Mouse (Mus musculus): Measurements from ENCODE around the gene Prr18. TPM values are rescaled to one million over a fixed set of nuclear protein-coding genes. Genes with fewer than 3 reads are reported as not detected.

Prr18 gene
- polyA plus RNA-seq, 1 experiment from 2014 or later, result 12.8 TPM

DNA sequence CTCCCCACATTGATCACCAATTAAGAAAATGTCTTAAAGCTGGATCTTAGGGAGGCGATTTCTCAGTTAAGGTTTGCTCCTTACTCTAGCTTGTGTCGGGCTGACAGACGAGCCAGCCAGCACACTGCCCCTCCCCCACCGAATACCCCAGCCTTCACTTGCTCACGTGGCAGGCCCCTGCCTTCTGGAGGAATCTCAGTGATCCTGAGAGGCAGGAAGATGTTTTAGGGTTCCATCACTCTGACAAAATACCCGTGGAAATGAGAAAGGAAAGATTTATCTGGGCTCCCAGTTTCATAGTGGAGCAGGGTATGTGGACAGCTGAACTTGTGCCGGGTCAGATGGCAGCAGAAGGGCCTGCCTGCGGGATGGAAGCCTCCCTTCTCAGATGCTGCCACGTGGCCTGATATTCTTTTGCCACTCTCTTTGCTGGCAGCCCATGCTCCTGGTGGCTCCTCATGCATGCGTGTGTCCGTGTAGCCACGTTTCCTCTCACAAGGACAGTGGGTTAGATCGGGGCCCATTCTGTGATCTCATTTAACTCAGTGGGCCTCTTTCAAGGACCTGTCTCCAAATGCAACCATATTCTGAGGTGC, 33.5 kb downstream of the Prr18 start:
- Histone ChIP-seq H3K27me3 (no peaks in the 10 kb centered on the region), H3K27ac (replicated peaks) (peak overlapping the region; percentile 98), H3K4me1 (peaks cover 76% of the 10 kb centered on the region), H3K36me3 (no peaks in the 10 kb centered on the region), H3K9ac (replicated peaks) (peak overlapping the region; percentile 57; the same call in 1 of the 2 replicates), H3K4me2 (replicated peaks) (no peak overlapping the region), H3K9me3 (no peaks in the 10 kb centered on the region), H3K4me3 (no peak overlapping the region)
- WGBS, result 15% methylated on average over 13 of the region's 13 CpGs
- ATAC-seq (replicated peaks), result no peak

DNA sequence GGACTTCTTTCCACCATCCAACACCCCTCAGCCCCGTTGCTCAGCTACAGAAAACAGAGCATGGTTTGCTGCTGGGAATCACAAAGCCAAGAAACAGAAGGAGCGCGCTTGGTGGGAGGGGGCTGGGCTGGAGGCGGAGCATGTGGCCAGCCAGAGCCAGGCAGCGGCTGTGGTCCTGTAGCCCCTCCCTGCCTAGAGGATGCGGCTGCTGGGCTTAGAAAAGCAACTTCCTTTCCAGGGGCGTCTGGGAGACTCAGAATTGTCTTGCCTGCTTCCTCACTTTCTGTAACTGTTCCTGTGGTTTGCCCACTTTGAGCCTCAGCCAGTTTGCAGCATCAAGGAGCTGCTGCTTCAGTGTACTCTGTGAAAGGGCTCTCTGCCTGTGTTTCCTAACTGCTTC, 34.6 kb downstream of the Prr18 start:
- Histone ChIP-seq H3K9me3 (no peaks in the 10 kb centered on the region), H3K27ac (replicated peaks) (peak overlapping the region; percentile 98), H3K4me2 (replicated peaks) (peak overlapping the region; percentile 55), H3K4me1 (peaks cover 72% of the 10 kb centered on the region), H3K36me3 (no peaks in the 10 kb centered on the region), H3K9ac (replicated peaks) (peak overlapping the region; percentile 57), H3K4me3 (peak overlapping the region; percentile 36), H3K27me3 (no peaks in the 10 kb centered on the region)
- WGBS, result 1% methylated on average over 7 of the region's 7 CpGs
- peak; percentile 83 for ATAC-seq (replicated peaks)

DNA sequence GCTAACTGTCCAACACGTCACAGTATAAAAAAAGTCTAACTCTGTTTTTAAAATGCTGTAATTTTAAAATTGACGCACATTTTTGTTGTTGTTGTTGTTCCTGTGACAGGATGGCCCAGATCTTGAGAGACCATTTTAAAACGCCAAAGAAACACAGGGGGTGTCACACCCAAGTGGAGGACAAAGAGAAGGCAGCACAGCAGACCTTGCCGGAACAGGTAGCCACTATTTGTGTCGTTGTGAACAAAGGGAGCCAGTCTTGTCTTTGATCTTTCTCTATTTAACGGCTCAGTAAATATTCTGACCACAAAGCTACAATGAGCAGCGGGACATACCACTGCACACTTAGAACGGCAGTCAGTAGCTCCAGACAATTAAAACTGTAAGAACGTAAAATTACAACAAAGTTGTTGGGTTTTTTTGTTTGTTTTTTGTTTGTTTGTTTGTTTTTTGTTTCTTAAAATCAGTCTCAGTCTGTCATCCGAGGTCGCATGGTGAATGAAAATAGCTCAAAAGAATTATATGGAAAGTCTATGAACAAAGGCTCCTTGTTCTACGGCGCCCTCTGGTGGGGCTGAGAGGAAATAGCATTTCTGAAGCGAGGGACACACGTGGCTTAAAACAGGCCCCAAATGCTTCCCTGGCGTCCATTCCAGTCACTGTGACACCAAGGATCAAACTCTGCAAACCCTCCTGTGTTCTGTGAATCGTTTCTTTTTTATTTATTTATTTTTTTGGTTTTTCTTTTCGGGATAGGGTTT, 35.2 kb downstream of the Prr18 start:
- peaks cover 69% of the 10 kb centered on the region for H3K4me1 ChIP-seq
- peak; percentile 15; the same call in 1 of the 2 replicates for ATAC-seq (replicated peaks)

DNA sequence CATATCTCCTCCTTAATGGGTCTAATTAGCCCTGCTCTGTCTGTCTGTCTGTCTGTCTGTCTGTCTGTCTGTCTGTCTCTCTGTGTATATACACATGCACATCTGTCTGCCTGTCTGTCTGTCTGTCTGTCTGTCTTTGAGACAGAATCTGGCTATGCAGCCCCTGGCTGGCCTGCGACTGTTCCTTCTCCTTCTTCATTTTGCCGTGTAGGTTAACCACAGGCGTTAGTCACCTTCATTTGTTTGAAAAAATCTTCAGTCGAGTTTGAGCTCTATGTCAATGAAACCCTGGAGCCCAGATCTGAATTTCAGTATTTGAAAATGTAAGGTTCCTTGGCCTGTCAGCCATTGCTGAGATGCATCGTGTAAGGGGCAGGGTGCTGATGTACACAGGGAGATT, 40.0 kb downstream of the Prr18 start:
- WGBS, result 59% methylated on average over 5 of the region's 5 CpGs
- peak overlapping the region; percentile 31; the same call in 1 of the 2 replicates for H3K27ac ChIP-seq (replicated peaks)
- H3K4me1 ChIP-seq, result peaks cover 23% of the 10 kb centered on the region
- ATAC-seq (replicated peaks), result no peak
- H3K36me3 ChIP-seq, result no peaks in the 10 kb centered on the region
- H3K27me3 ChIP-seq, result no peaks in the 10 kb centered on the region
- no peaks in the 10 kb centered on the region for H3K9me3 ChIP-seq
- no peak overlapping the region for H3K4me3 ChIP-seq
- no peak overlapping the region for H3K4me2 ChIP-seq (replicated peaks)
- no peak overlapping the region for H3K9ac ChIP-seq (replicated peaks)

More for the DNA sequence above, 35.2 kb downstream of the Prr18 start:
- under 1% methylated on average over 18 of the region's 18 CpGs for WGBS
- H3K36me3 ChIP-seq, result no peaks in the 10 kb centered on the region
- H3K27me3 ChIP-seq, result no peaks in the 10 kb centered on the region
- H3K4me2 ChIP-seq (replicated peaks), result peak overlapping the region; percentile 55
- peak overlapping the region; percentile 98 for H3K27ac ChIP-seq (replicated peaks)
- H3K4me3 ChIP-seq, result peak overlapping the region; percentile 36
- no peaks in the 10 kb centered on the region for H3K9me3 ChIP-seq
- H3K9ac ChIP-seq (replicated peaks), result peak overlapping the region; percentile 57

DNA sequence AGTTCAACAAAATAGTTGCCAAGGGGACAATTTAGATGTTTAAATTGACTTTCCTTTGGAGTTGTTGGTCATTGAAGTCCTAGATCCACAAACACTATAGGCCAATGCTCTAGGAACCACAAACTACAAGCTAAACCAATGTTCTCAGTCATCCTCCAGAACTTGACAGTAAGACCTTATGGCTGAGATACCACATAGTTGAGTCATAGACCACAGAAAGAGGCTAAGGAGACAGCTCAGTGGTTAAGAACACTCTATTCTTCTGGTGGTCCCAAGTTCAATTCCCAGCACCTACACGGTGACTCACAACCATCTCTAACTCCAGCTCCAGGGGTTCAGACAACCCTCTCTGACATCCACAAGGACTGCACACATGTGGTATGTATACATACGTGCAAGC, 48.2 kb downstream of the Prr18 start:
- 96% methylated on average over 2 of the region's 2 CpGs for WGBS
- Histone ChIP-seq H3K9ac (replicated peaks) (no peak overlapping the region), H3K4me2 (replicated peaks) (no peak overlapping the region), H3K27me3 (peaks cover 4% of the 10 kb centered on the region; the same call in 1 of the 2 replicates), H3K36me3 (no peaks in the 10 kb centered on the region), H3K9me3 (no peaks in the 10 kb centered on the region), H3K4me3 (no peak overlapping the region), H3K27ac (replicated peaks) (no peak overlapping the region), H3K4me1 (peaks cover 8% of the 10 kb centered on the region; the same call in 1 of the 2 replicates)
- no peak for ATAC-seq (replicated peaks)

DNA sequence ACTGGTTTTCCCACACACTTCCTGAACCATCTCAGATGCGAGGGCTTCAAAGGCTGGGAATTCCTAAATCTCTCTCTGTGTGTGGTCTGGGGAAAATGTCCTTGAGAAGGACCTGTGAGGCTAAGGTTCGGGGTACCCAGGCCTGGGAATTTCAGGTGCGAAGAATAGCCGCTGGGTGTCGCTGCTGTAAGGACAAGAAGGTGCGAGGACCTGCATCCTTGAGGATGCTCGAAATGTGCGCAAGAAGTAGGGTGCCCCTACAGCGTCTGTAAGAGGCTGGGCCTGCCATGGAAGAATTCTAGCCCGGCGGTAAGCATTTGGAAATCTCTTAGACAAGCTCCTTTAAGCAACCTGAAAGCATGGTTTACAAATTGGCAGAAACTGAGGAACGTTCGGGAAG, 51.2 kb downstream of the Prr18 start:
- H3K9ac ChIP-seq (replicated peaks), result 0 out of 2 replicates have a peak overlapping the region, but pooled peaks have one; percentile 31
- no peaks in the 10 kb centered on the region for H3K9me3 ChIP-seq
- no peak overlapping the region for H3K27ac ChIP-seq (replicated peaks)
- H3K4me1 ChIP-seq, result peaks cover 8% of the 10 kb centered on the region; the same call in 1 of the 2 replicates
- WGBS, result under 1% methylated on average over 13 of the region's 13 CpGs
- no peaks in the 10 kb centered on the region for H3K36me3 ChIP-seq
- H3K4me3 ChIP-seq, result peak overlapping the region; percentile 36
- ATAC-seq (replicated peaks), result 0 out of 2 replicates have a peak, but pooled peaks have one; percentile 48
- H3K27me3 ChIP-seq, result peaks cover 12% of the 10 kb centered on the region; the same call in 1 of the 2 replicates
- H3K4me2 ChIP-seq (replicated peaks), result peak overlapping the region; percentile 56

DNA sequence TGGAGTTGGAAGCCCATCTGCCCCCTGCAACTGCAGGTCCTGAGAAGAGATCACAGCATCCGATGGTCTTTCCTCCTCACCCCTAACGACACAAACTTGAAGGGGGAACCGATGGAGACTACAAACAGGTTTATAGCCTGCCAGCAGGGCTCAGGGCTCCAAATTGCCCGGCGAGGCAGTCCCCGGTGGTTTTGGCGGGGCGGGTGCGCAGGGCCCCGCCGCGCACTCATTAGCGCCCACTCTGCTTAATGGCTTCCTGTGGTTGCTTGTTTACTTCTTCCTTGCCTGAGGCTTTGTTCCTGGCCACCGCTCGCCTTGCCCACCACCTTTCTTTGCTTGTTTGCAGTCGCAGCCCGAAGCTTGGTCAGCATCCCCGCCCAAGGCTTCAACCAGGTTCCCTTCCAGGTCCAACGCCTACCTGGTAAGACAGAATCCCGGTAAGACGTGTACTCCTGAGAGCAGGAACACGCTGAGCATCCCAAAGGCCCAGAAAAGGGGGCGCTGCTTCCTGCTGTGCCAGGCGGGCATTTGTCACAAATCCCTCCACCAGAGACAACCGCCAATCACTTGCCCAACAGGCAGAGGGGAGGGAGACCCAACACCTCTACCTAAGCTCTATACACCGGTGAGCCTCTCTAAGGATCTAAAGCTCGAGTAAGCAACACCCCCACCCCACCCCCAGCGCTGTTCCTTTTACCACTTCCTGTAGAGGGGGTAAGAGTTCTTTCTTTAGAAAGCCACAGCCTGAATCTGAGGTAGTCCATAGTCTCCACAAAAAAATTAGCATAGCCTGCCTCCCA, 51.9 kb downstream of the Prr18 start:
- Histone ChIP-seq H3K9ac (replicated peaks) (peak overlapping the region; percentile 31), H3K27ac (replicated peaks) (no peak overlapping the region), H3K4me3 (peak overlapping the region; percentile 36), H3K36me3 (no peaks in the 10 kb centered on the region), H3K4me1 (peaks cover 8% of the 10 kb centered on the region; the same call in 1 of the 2 replicates), H3K4me2 (replicated peaks) (peak overlapping the region; percentile 56), H3K27me3 (peaks cover 12% of the 10 kb centered on the region; the same call in 1 of the 2 replicates), H3K9me3 (no peaks in the 10 kb centered on the region)
- peak; percentile 43; the same call in 1 of the 2 replicates for ATAC-seq (replicated peaks)
- WGBS, result under 1% methylated on average over 28 of the region's 28 CpGs

DNA sequence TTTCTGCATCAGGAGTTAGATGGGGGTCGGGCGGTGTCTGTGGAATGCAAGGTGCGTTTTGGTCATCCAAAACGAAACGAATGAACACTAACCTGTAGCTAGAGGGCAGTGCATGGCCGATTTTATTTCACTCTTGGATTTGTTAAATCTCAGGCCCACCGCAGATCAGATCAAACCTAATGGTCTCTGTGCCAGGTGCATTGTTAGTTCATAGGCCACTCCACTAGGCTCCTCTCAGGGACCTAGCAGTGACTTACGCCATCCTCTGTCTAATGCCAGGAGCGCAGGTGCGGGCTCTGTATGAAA, 52.5 kb downstream of the Prr18 start:
- Histone ChIP-seq H3K9ac (replicated peaks) (no peak overlapping the region), H3K4me1 (peaks cover 8% of the 10 kb centered on the region; the same call in 1 of the 2 replicates)

DNA sequence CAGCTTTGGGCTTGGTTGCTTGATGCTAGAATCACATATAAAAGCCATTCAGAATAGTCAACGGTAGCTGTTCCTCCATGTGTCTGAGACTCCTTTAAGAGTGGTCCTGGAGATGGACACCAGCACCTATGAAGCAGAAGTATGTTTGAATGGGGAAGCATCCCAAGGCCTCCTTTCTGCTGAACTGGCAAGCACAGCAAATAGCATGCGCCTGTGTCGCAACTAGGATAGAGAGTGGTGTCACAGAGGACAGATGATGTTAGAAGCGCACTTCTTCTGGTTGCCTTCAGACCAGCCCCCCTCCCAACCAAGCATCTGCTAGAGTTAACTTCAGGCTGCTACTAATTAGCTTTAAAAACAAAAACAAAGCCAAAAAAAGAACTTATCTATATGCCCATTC, 53.2 kb downstream of the Prr18 start:
- Histone ChIP-seq H3K9ac (replicated peaks) (no peak overlapping the region), H3K4me3 (no peak overlapping the region), H3K27me3 (peaks cover 12% of the 10 kb centered on the region; the same call in 1 of the 2 replicates), H3K9me3 (no peaks in the 10 kb centered on the region), H3K36me3 (no peaks in the 10 kb centered on the region), H3K27ac (replicated peaks) (no peak overlapping the region), H3K4me1 (peaks cover 8% of the 10 kb centered on the region; the same call in 1 of the 2 replicates), H3K4me2 (replicated peaks) (no peak overlapping the region)
- no peak for ATAC-seq (replicated peaks)
- 63% methylated on average over 4 of the region's 4 CpGs for WGBS

More for the DNA sequence above, 52.5 kb downstream of the Prr18 start:
- no peak for ATAC-seq (replicated peaks)
- H3K4me2 ChIP-seq (replicated peaks), result peak overlapping the region; percentile 56
- 5% methylated on average over 10 of the region's 10 CpGs for WGBS
- H3K9me3 ChIP-seq, result no peaks in the 10 kb centered on the region
- peaks cover 12% of the 10 kb centered on the region; the same call in 1 of the 2 replicates for H3K27me3 ChIP-seq
- no peaks in the 10 kb centered on the region for H3K36me3 ChIP-seq
- H3K4me3 ChIP-seq, result peak overlapping the region; percentile 36
- H3K27ac ChIP-seq (replicated peaks), result no peak overlapping the region

All from forebrain, embryonic 15.5 days (tissue).